Mouse (Mus musculus) embryonic fibroblast, embryonic 13.5 days (primary cell): ENCODE results near the gene Ctbs. TPM values are rescaled to one million over a fixed set of nuclear protein-coding genes. Genes with fewer than 3 reads are reported as not detected.

Source experiments
- H3K27ac ChIP-seq: 2 replicates; pipeline ENCODE4 v1.5.1; 2012; ENCODE audit warnings: low read length, control low read depth, inconsistent platforms; ENCODE audit not compliant: insufficient read depth
- H3K4me1 ChIP-seq: 2 replicates; pipeline ENCODE4 v1.6.1; 2011; ENCODE audit warnings: low read length; ENCODE audit not compliant: control insufficient read depth, insufficient read depth
- H3K4me3 ChIP-seq: 2 replicates; pipeline ENCODE4 v1.5.1; 2011; ENCODE audit warnings: mild to moderate bottlenecking, control low read depth, low read length; ENCODE audit not compliant: insufficient read depth
- CTCF ChIP-seq: IDR thresholded peaks from 2 replicates; pipeline ENCODE4 v1.5.1; 2011; ENCODE audit warnings: mild to moderate bottlenecking, control low read depth, low read length, moderate library complexity, borderline replicate concordance; ENCODE audit not compliant: insufficient read depth
- POLR2A ChIP-seq: IDR thresholded peaks from 2 replicates; pipeline ENCODE4 v1.6.1; 2011; ENCODE audit warnings: low read depth, mild to moderate bottlenecking, control low read depth, low read length, moderate library complexity
- polyA plus RNA-seq: library from polyadenylated mRNA; stranded (reverse); fragments of >200 nt; gene quantifications from 2 replicates; pipeline ENCODE4 v1.2.4, GENCODE M21; 2011; ENCODE audit warnings: low read depth; ENCODE audit not compliant: missing spikeins, insufficient read length

Ctbs gene
- 13.6 and 18.5 TPM in 2 replicates for polyA plus RNA-seq

- H3K4me1 ChIP-seq = no peaks in the 10 kb centered on the region
- peak within 1 kb of the TSS; percentile 62 for H3K27ac ChIP-seq
- peak within 1 kb of the TSS; percentile 65 for H3K4me3 ChIP-seq
- TF ChIP-seq CTCF (no peak), POLR2A (no peak)
Measured at GRCm38 (mm10) chr3:146449745-146450250, at the start of gene Ctbs. TSS of gene Ctbs (plus strand) at chr3:146449795.

- no peak overlapping the region for H3K27ac ChIP-seq
- H3K4me1 ChIP-seq = peaks cover 7% of the 10 kb centered on the region
- TF ChIP-seq CTCF (no peak), POLR2A (no peak)
- H3K4me3 ChIP-seq = peak overlapping the region; percentile 56
Measured at GRCm38 (mm10) chr3:146403770-146404169, 45.8 kb upstream of the Ctbs start.

DNA sequence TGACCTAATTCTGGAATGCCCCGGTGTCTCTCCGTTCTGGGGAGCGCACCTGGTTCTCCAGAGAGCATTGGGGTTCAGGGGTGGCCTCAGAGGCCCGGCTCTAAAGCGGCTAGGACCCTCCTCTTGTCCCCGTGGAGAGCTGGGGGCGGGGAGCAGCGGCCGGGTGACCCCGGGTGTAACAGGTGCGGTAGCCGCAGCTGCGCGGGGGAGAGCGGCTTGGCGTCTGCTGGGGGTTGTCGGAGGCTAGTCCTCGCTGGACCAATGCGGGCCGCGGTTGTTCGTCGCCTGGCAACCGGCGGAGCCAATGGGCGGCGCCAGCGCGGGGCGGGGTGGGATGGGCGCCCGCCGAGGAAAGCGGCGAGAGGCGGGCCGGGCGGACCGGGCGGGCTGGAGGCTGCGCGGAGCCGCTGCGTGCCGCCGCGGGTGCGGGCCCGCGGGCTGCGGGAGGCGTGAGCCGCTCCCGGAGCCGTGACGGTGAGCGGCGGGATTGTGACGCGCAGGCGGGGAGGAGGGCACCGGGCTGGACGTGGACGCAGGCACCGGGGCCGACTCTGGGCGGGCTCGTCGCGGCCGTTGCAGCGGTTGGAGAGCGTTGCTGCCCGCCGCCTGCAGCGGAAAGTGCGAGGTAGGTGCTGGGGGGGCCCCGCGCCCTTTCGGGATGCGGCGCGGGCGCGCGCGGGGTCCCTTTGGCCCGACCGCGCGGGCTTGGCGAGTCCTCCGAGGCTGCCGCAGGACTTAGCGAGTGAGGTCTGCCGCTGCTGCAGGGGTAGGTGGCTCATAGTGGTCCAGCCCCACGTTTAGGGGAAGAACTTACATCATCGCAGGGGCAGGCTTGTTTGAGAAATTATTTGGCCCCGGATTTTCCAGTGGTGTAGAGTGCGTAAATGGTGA lies 45.0 kb upstream of the Ctbs start, which contains the start of gene Ssx2ip:
TSS of gene Ssx2ip (plus strand) at position 332 of the 891 bp plus-strand sequence.
- Histone ChIP-seq H3K27ac (no peak within 1 kb of the TSS), H3K4me3 (peak within 1 kb of the TSS; percentile 62), H3K4me1 (peaks cover 7% of the 10 kb centered on the region)
- TF ChIP-seq POLR2A (peak; percentile 55), CTCF (no peak)

DNA sequence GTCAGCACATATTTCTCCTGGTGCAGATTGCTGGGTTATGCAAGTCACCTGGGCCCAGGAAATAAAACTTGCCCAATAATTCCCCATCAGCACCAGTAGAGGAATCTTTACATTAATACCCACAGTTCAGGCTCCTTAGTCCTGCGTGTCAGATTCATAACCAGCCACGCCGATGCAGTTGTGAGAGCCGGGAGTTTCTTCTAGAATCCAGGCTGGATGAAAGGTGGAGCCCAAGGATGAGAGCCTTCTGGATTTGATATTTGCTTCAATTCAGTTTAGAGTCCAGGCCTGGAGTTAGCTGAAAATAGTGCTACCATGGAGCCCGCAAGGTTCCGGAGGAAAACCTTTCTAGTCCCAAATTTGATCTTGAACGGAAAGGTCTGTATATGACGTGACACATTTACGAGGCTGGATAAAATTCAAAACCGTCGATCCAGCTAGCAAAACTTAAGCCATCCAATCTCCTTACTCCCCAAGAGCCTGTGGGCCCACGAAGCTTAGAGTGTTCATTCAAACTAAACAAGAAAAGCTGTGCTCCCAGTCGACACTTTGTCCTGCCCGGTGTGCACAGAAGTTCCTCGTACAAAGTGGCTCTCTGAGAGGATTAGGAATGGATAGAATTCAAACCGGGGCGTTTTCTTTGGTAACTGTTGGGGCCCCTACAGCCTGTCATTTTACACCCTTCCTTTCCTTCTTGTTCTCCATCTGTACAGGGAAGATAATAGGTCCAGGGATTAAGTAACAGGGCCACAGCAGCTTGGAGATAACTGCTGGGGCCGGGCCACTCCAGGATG lies 44.2 kb upstream of the Ctbs start:
- Histone ChIP-seq H3K27ac (no peak overlapping the region), H3K4me1 (peaks cover 7% of the 10 kb centered on the region), H3K4me3 (peak overlapping the region; percentile 62)
- no peak for TF ChIP-seq POLR2A
- TF ChIP-seq CTCF = no peak

GRCm38 (mm10) chr3:146406007-146406341 lies 43.6 kb upstream of the Ctbs start:
- no peak overlapping the region for H3K4me3 ChIP-seq
- no peak overlapping the region for H3K27ac ChIP-seq
- TF ChIP-seq POLR2A (no peak), CTCF (no peak)
- H3K4me1 ChIP-seq = peaks cover 7% of the 10 kb centered on the region

GRCm38 (mm10) chr3:146407086-146407721 lies 42.4 kb upstream of the Ctbs start:
- Histone ChIP-seq H3K4me3 (no peak overlapping the region), H3K27ac (no peak overlapping the region), H3K4me1 (peaks cover 8% of the 10 kb centered on the region)
- no peak for TF ChIP-seq CTCF
- no peak for TF ChIP-seq POLR2A

DNA sequence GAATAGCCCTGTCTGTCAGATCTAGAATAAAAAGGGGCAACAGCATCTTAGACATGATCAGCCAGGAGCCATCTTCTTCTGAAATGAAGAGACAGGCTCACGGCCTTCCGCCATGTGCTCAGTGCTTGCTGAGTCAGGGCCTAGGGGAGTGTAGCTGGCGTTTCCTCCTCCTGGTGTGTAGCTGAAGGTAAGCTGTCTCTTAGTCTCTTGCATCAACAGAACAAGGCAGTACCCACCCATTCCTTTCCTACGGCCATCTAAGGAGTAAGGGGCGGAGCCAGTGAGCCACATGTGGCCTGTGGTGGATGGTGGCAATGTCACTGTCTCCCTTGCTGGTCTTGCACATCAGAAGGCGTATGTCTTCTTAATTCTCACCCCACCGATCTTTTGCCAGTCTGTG lies 39.5 kb upstream of the Ctbs start:
- Histone ChIP-seq H3K4me1 (peaks cover 15% of the 10 kb centered on the region), H3K4me3 (no peak overlapping the region), H3K27ac (no peak overlapping the region)
- TF ChIP-seq POLR2A (no peak), CTCF (no peak)

GRCm38 (mm10) chr3:146412008-146412407 lies 37.6 kb upstream of the Ctbs start:
- Histone ChIP-seq H3K4me1 (peaks cover 8% of the 10 kb centered on the region), H3K27ac (no peak overlapping the region), H3K4me3 (no peak overlapping the region)
- TF ChIP-seq POLR2A (no peak), CTCF (no peak)

- peaks cover 8% of the 10 kb centered on the region for H3K4me1 ChIP-seq
- TF ChIP-seq POLR2A = no peak
- no peak for TF ChIP-seq CTCF
- H3K27ac ChIP-seq = no peak overlapping the region
- no peak overlapping the region for H3K4me3 ChIP-seq
Measured at GRCm38 (mm10) chr3:146412480-146412879, 37.1 kb upstream of the Ctbs start.
